Mouse (Mus musculus) embryonic facial prominence, embryonic 10.5 days (tissue): Measurements from ENCODE around the gene Vps33b. TPM values are rescaled to one million over a fixed set of nuclear protein-coding genes. Genes with fewer than 3 reads are reported as not detected.

Source experiments
- DNase-seq: peaks from one replicate; pipeline ENCODE4 v3.0.0-alpha.2; 2017; ENCODE audit warnings: low spot score
- H3K27ac ChIP-seq: fragments of 300-500 bp; sonication (generic); replicated peaks from 2 replicates; pipeline ENCODE4 v1.5.1; 2016; ENCODE audit warnings: mild to moderate bottlenecking
- H3K27me3 ChIP-seq: fragments of 300-500 bp; sonication (generic); replicated peaks from 2 replicates; pipeline ENCODE4 v1.6.1; 2016; ENCODE audit warnings: low read depth, mild to moderate bottlenecking; ENCODE audit not compliant: poor library complexity, severe bottlenecking
- H3K36me3 ChIP-seq: fragments of 300-500 bp; sonication (generic); replicated peaks from 2 replicates; pipeline ENCODE4 v1.6.1; 2016; ENCODE audit warnings: mild to moderate bottlenecking, moderate library complexity
- H3K4me1 ChIP-seq: fragments of 300-500 bp; sonication (generic); 2 replicates; pipeline ENCODE4 v1.6.1; 2016
- H3K4me3 ChIP-seq: fragments of 300-500 bp; sonication (generic); 2 replicates; pipeline ENCODE4 v1.5.1; 2016; ENCODE audit warnings: mild to moderate bottlenecking, moderate library complexity
- H3K9me3 ChIP-seq: fragments of 300-500 bp; sonication (generic); 2 replicates; pipeline ENCODE4 v1.6.1; 2016; ENCODE audit warnings: mild to moderate bottlenecking
- WGBS: fragments of 180-500 bp; shearing (Covaris S2); methylation state at CpG from one replicate; pipeline ENCODE4 v1.1.7; 2016; 5-methylcytosine and 5-hydroxymethylcytosine counted together
- polyA plus RNA-seq: library from polyadenylated mRNA; unstranded; fragments of >200 nt; fragmentation: Nextera tagmentation; extraction: Ambion mirVana; gene quantifications from 2 replicates; pipeline ENCODE4 v1.2.1, GENCODE M21; 2016

The Vps33b gene
- polyA plus RNA-seq, 1 experiment from 2014 or later: 17.3 TPM

GRCm38 (mm10) chr7:80280998-80281397 is 11.5 kb downstream of the Vps33b start:
- DNase-seq: no peak
- Histone ChIP-seq H3K9me3 (no peaks in the 10 kb centered on the region), H3K4me3 (no peak overlapping the region), H3K27me3 (no peaks in the 10 kb centered on the region), H3K4me1 (no peaks in the 10 kb centered on the region), H3K36me3 (peaks cover 90% of the 10 kb centered on the region), H3K27ac (no peak overlapping the region)
- 88% methylated on average over 2 of the region's 2 CpGs for WGBS

- H3K36me3 ChIP-seq: peaks cover 90% of the 10 kb centered on the region
- no peaks in the 10 kb centered on the region for H3K4me1 ChIP-seq
- no peak for DNase-seq
- no peaks in the 10 kb centered on the region for H3K9me3 ChIP-seq
- H3K27ac ChIP-seq: no peak overlapping the region
- no peak overlapping the region for H3K4me3 ChIP-seq
- 92% methylated on average over 3 of the region's 3 CpGs for WGBS
- H3K27me3 ChIP-seq: no peaks in the 10 kb centered on the region
These were observed 12.2 kb downstream of the Vps33b start for GRCm38 (mm10) chr7:80281646-80282045.

GRCm38 (mm10) chr7:80283226-80283918 is 13.9 kb downstream of the Vps33b start:
- peaks cover 89% of the 10 kb centered on the region for H3K36me3 ChIP-seq
- 89% methylated on average over 3 of the region's 3 CpGs for WGBS

GRCm38 (mm10) chr7:80284391-80284790 is 14.9 kb downstream of the Vps33b start:
- WGBS: 95% methylated on average over 5 of the region's 5 CpGs

More at GRCm38 (mm10) chr7:80283226-80283918, 13.9 kb downstream of the Vps33b start:
- no peaks in the 10 kb centered on the region for H3K9me3 ChIP-seq
- no peak overlapping the region for H3K4me3 ChIP-seq
- H3K27ac ChIP-seq: no peak overlapping the region
- no peaks in the 10 kb centered on the region for H3K27me3 ChIP-seq
- no peak for DNase-seq
- no peaks in the 10 kb centered on the region for H3K4me1 ChIP-seq

GRCm38 (mm10) chr7:80285725-80286124 is 16.3 kb downstream of the Vps33b start:
- 94% methylated on average over 6 of the region's 6 CpGs for WGBS
- no peak for DNase-seq
- H3K4me3 ChIP-seq: no peak overlapping the region
- no peaks in the 10 kb centered on the region for H3K9me3 ChIP-seq
- H3K4me1 ChIP-seq: no peaks in the 10 kb centered on the region
- H3K27ac ChIP-seq: no peak overlapping the region
- no peaks in the 10 kb centered on the region for H3K27me3 ChIP-seq
- peaks cover 86% of the 10 kb centered on the region for H3K36me3 ChIP-seq

More at GRCm38 (mm10) chr7:80284391-80284790, 14.9 kb downstream of the Vps33b start:
- Histone ChIP-seq H3K9me3 (no peaks in the 10 kb centered on the region), H3K4me1 (no peaks in the 10 kb centered on the region), H3K27ac (no peak overlapping the region), H3K4me3 (no peak overlapping the region), H3K36me3 (peaks cover 86% of the 10 kb centered on the region), H3K27me3 (no peaks in the 10 kb centered on the region)
- no peak for DNase-seq

GRCm38 (mm10) chr7:80287736-80288135 is 18.3 kb downstream of the Vps33b start:
- H3K4me1 ChIP-seq: no peaks in the 10 kb centered on the region
- peaks cover 90% of the 10 kb centered on the region for H3K36me3 ChIP-seq
- H3K9me3 ChIP-seq: no peaks in the 10 kb centered on the region
- no peak overlapping the region for H3K4me3 ChIP-seq
- WGBS: 80% methylated on average over 10 of the region's 10 CpGs
- H3K27me3 ChIP-seq: no peaks in the 10 kb centered on the region
- no peak overlapping the region for H3K27ac ChIP-seq
- no peak for DNase-seq

GRCm38 (mm10) chr7:80294062-80294763 is 24.8 kb downstream of the Vps33b start, which contains the start of gene Prc1:
Gene Prc1, plus strand, starts transcription at chr7:80294450.
- no peaks in the 10 kb centered on the region for H3K9me3 ChIP-seq
- peaks cover 32% of the 10 kb centered on the region for H3K4me1 ChIP-seq
- H3K4me3 ChIP-seq: peak within 1 kb of the TSS; percentile 81
- WGBS: under 1% methylated on average over 52 of the region's 52 CpGs
- DNase-seq: peak; percentile 100
- H3K27me3 ChIP-seq: no peaks in the 10 kb centered on the region
- H3K27ac ChIP-seq: peak within 1 kb of the TSS; percentile 93
- H3K36me3 ChIP-seq: peaks cover 54% of the 10 kb centered on the region

GRCm38 (mm10) chr7:80294764-80295648 is 25.6 kb downstream of the Vps33b start:
- peak overlapping the region; percentile 93 for H3K27ac ChIP-seq
- H3K4me3 ChIP-seq: peak overlapping the region; percentile 81
- no peaks in the 10 kb centered on the region for H3K27me3 ChIP-seq
- 9% methylated on average over 37 of the region's 37 CpGs for WGBS
- H3K9me3 ChIP-seq: no peaks in the 10 kb centered on the region
- peaks cover 32% of the 10 kb centered on the region for H3K4me1 ChIP-seq
- peak; percentile 44 for DNase-seq
- peaks cover 56% of the 10 kb centered on the region for H3K36me3 ChIP-seq

GRCm38 (mm10) chr7:80296462-80296861 is 27.0 kb downstream of the Vps33b start:
- H3K4me3 ChIP-seq: peak overlapping the region; percentile 81; the same call in 1 of the 2 replicates
- peaks cover 32% of the 10 kb centered on the region for H3K4me1 ChIP-seq
- no peaks in the 10 kb centered on the region for H3K27me3 ChIP-seq
- H3K9me3 ChIP-seq: no peaks in the 10 kb centered on the region
- no peak for DNase-seq
- no peak overlapping the region for H3K27ac ChIP-seq
- peaks cover 56% of the 10 kb centered on the region for H3K36me3 ChIP-seq
- WGBS: 94% methylated on average over 6 of the region's 6 CpGs

- H3K9me3 ChIP-seq: no peaks in the 10 kb centered on the region
- H3K27ac ChIP-seq: no peak overlapping the region
- 0 out of 2 replicates have a peak overlapping the region, but pooled peaks have one; percentile 6 for H3K4me3 ChIP-seq
- no peak for DNase-seq
- H3K4me1 ChIP-seq: peaks cover 32% of the 10 kb centered on the region
- H3K27me3 ChIP-seq: no peaks in the 10 kb centered on the region
- 86% methylated on average over 3 of the region's 3 CpGs for WGBS
- H3K36me3 ChIP-seq: peaks cover 56% of the 10 kb centered on the region
These were observed 27.6 kb downstream of the Vps33b start for GRCm38 (mm10) chr7:80297041-80297440.

GRCm38 (mm10) chr7:80298754-80299153 is 29.3 kb downstream of the Vps33b start:
- no peak overlapping the region for H3K4me3 ChIP-seq
- no peak overlapping the region for H3K27ac ChIP-seq
- no peak for DNase-seq
- peaks cover 73% of the 10 kb centered on the region for H3K36me3 ChIP-seq
- 94% methylated on average over 4 of the region's 4 CpGs for WGBS
- H3K4me1 ChIP-seq: peaks cover 29% of the 10 kb centered on the region
- H3K27me3 ChIP-seq: no peaks in the 10 kb centered on the region
- H3K9me3 ChIP-seq: no peaks in the 10 kb centered on the region

- WGBS: 89% methylated on average over 3 of the region's 3 CpGs
- peaks cover 81% of the 10 kb centered on the region for H3K36me3 ChIP-seq
These were observed 30.1 kb downstream of the Vps33b start for GRCm38 (mm10) chr7:80299568-80299967.

More at GRCm38 (mm10) chr7:80299568-80299967, 30.1 kb downstream of the Vps33b start:
- DNase-seq: no peak
- H3K27me3 ChIP-seq: no peaks in the 10 kb centered on the region
- no peak overlapping the region for H3K4me3 ChIP-seq
- peaks cover 24% of the 10 kb centered on the region for H3K4me1 ChIP-seq
- no peak overlapping the region for H3K27ac ChIP-seq
- H3K9me3 ChIP-seq: no peaks in the 10 kb centered on the region
